Mouse (Mus musculus) embryonic facial prominence, embryonic 11.5 days (tissue): ENCODE data around the gene Olfr1278. TPM values are rescaled to one million over a fixed set of nuclear protein-coding genes. Genes with fewer than 3 reads are reported as not detected.

Source experiments
- ATAC-seq: fragments of 200-750 bp; cut with Nextera tagmentation; replicated peaks from 2 replicates; pipeline ENCODE4 v1.8.0; 2017; ENCODE audit warnings: low read depth; ENCODE audit not compliant: insufficient number of reproducible peaks, low FRiP score, low TSS enrichment
- DNase-seq: peaks from one replicate; pipeline ENCODE4 v3.0.0-alpha.2; 2015; ENCODE audit warnings: low spot score
- H3K27ac ChIP-seq: fragments of 300-500 bp; sonication (generic); replicated peaks from 2 replicates; pipeline ENCODE4 v1.5.1; 2014; ENCODE audit warnings: mild to moderate bottlenecking, low read depth, low read length, control low read depth
- H3K27me3 ChIP-seq: fragments of 300-500 bp; sonication (generic); 2 replicates; pipeline ENCODE4 v1.6.1; 2014; ENCODE audit warnings: mild to moderate bottlenecking, low read length, moderate library complexity, mixed read lengths; ENCODE audit not compliant: control insufficient read depth, insufficient read depth
- H3K36me3 ChIP-seq: fragments of 300-500 bp; sonication (generic); replicated peaks from 2 replicates; pipeline ENCODE4 v1.6.1; 2014; ENCODE audit warnings: low read depth, mild to moderate bottlenecking, low read length, moderate library complexity, mixed read lengths; ENCODE audit not compliant: control insufficient read depth, insufficient read depth
- H3K4me1 ChIP-seq: fragments of 300-500 bp; sonication (generic); 2 replicates; pipeline ENCODE4 v1.6.1; 2014; ENCODE audit warnings: low read length, mixed read lengths; ENCODE audit not compliant: control insufficient read depth, insufficient read depth
- H3K4me2 ChIP-seq: fragments of 300-500 bp; sonication (generic); 2 replicates; pipeline ENCODE4 v1.6.1; 2014; ENCODE audit warnings: low read depth, mild to moderate bottlenecking, control low read depth, low read length, moderate library complexity
- H3K4me3 ChIP-seq: fragments of 300-500 bp; sonication (generic); 2 replicates; pipeline ENCODE4 v1.5.1; 2014; ENCODE audit warnings: low read depth, low read length, control low read depth
- H3K9ac ChIP-seq: fragments of 300-500 bp; sonication (generic); replicated peaks from 2 replicates; pipeline ENCODE4 v1.6.1; 2014; ENCODE audit warnings: mild to moderate bottlenecking, control low read depth, low read length
- H3K9me3 ChIP-seq: fragments of 300-500 bp; sonication (generic); replicated peaks from 2 replicates; pipeline ENCODE4 v1.6.1; 2016; ENCODE audit warnings: mild to moderate bottlenecking, low read length, inconsistent platforms, mixed read lengths; ENCODE audit not compliant: control insufficient read depth
- WGBS: fragments of 180-500 bp; shearing (Covaris S2); extraction: QIAGEN DNeasy Blood & Tissue Kit; methylation state at CpG from one replicate; pipeline ENCODE4 v1.1.7; 2014; 5-methylcytosine and 5-hydroxymethylcytosine counted together
- polyA plus RNA-seq: library from polyadenylated mRNA; unstranded; fragments of >200 nt; fragmentation: Nextera tagmentation; extraction: Ambion mirVana; gene quantifications from 2 replicates; pipeline ENCODE4 v1.2.1, GENCODE M21; 2014

The Olfr1278 gene
- polyA plus RNA-seq, 1 experiment from 2014 or later, result not detected

DNA sequence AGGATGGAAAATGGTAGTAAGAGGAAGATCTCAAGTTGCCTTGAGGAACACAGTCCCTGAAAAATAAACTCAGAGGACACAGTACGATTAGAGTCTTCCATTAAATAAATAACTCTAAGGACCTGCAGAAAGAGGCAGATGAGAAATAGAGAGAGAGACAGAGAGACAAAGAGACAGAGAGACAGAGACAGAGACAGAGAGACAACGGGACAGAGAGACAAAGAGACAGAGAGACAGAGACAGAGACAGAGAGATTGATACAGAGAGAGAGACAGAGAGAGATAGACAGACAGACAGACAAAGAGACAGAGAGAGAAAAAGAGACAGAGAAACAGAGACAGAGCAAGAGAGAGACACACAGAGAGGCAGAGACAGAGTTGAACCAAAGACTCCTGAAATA lies 46.0 kb downstream of the Olfr1278 start, which contains the start of gene Olfr1282:
Olfr1282 (minus strand) TSS at position 101 of the 400 bp plus-strand sequence.
- H3K4me2 ChIP-seq, result no peak within 1 kb of the TSS
- no peaks in the 10 kb centered on the region for H3K9me3 ChIP-seq
- H3K36me3 ChIP-seq, result no peaks in the 10 kb centered on the region
- no peak within 1 kb of the TSS for H3K27ac ChIP-seq
- no peaks in the 10 kb centered on the region for H3K4me1 ChIP-seq
- no peak within 1 kb of the TSS for H3K9ac ChIP-seq
- no peaks in the 10 kb centered on the region for H3K27me3 ChIP-seq
- DNase-seq (no peak), ATAC-seq (no peak)
- WGBS, result 81% methylated on average over 2 of the region's 2 CpGs
- no peak within 1 kb of the TSS for H3K4me3 ChIP-seq

Other genes starting within 250 kb of the Olfr1278 start
- not detected in 2 replicates for gene Gm13941, start 184.2 kb upstream of the Olfr1278 start, polyA plus RNA-seq
- gene Gm15130, start 137.2 kb upstream of the Olfr1278 start, polyA plus RNA-seq, result not detected in 2 replicates
- not detected in 2 replicates for gene 4930430A15Rik, start 60.5 kb upstream of the Olfr1278 start, polyA plus RNA-seq
- gene Olfr1275, start 54.9 kb upstream of the Olfr1278 start, polyA plus RNA-seq, result not detected in 2 replicates
- not detected in 2 replicates for gene Olfr1276, start 35.6 kb upstream of the Olfr1278 start, polyA plus RNA-seq
- gene Olfr1277, start 16.0 kb upstream of the Olfr1278 start, polyA plus RNA-seq, result not detected in 2 replicates
- not detected in 2 replicates for gene Olfr1279, start 10.5 kb downstream of the Olfr1278 start, polyA plus RNA-seq
- not detected in 2 replicates for gene Olfr1280, start 23.9 kb downstream of the Olfr1278 start, polyA plus RNA-seq
- not detected in 2 replicates for gene Olfr1281, start 36.4 kb downstream of the Olfr1278 start, polyA plus RNA-seq
- not detected in 2 replicates for gene Olfr1282, start 45.9 kb downstream of the Olfr1278 start, polyA plus RNA-seq
- not detected in 2 replicates for gene Olfr1283, start 76.7 kb downstream of the Olfr1278 start, polyA plus RNA-seq
- not detected in 2 replicates for gene Olfr1284, start 85.4 kb downstream of the Olfr1278 start, polyA plus RNA-seq
- gene Olfr1286, start 133.0 kb downstream of the Olfr1278 start, polyA plus RNA-seq, result not detected in 2 replicates
- not detected in 2 replicates for gene Olfr1287, start 159.0 kb downstream of the Olfr1278 start, polyA plus RNA-seq
- not detected in 2 replicates for gene Olfr1288, start 184.0 kb downstream of the Olfr1278 start, polyA plus RNA-seq
- not detected in 2 replicates for gene Olfr1289, start 190.7 kb downstream of the Olfr1278 start, polyA plus RNA-seq
- gene Olfr1290, start 203.7 kb downstream of the Olfr1278 start, polyA plus RNA-seq, result not detected in 2 replicates
- gene Olfr1291-ps1, start 207.0 kb downstream of the Olfr1278 start, polyA plus RNA-seq, result not detected in 2 replicates
- gene Olfr1293-ps, start 235.1 kb downstream of the Olfr1278 start, polyA plus RNA-seq, result not detected in 2 replicates